Mouse (Mus musculus) G1E (cell line): ENCODE measurements around the gene Traf4.

Experiments
- CTCF ChIP-seq: IDR thresholded peaks from 2 replicates; pipeline ENCODE4 v1.5.1; 2012; ENCODE audit warnings: low read depth, low read length, inconsistent platforms, mixed read lengths
- GATA1 ChIP-seq: IDR thresholded peaks from 2 replicates; pipeline ENCODE4 v1.6.1; 2012; ENCODE audit warnings: borderline replicate concordance, low read length, inconsistent platforms, mixed read lengths
- GATA2 ChIP-seq: IDR thresholded peaks from 2 replicates; pipeline ENCODE4 v1.6.1; 2012; ENCODE audit warnings: low read depth, low read length, inconsistent platforms, borderline replicate concordance
- TAL1 ChIP-seq: conservative IDR thresholded peaks from 2 replicates; pipeline ENCODE4 v1.6.1; 2012; ENCODE audit warnings: low read depth, low read length, inconsistent platforms, mixed read lengths

- no peak for TF ChIP-seq GATA1
- TF ChIP-seq CTCF: no peak
- no peak for TF ChIP-seq TAL1
- TF ChIP-seq GATA2: no peak
Observed at GRCm38 (mm10) chr11:78170306-78170705, 4.9 kb upstream of the Traf4 start.
